Mouse (Mus musculus) ES-Bruce4 (cell line): ENCODE results near the gene 9130008F23Rik. TPM values are rescaled to one million over a fixed set of nuclear protein-coding genes. Genes with fewer than 3 reads are reported as not detected.
A peak's percentile ranks its signal among the peaks of the same experiment; 100 is the strongest.

Source experiments
- H3K27ac ChIP-seq: 2 replicates; pipeline ENCODE4 v1.5.1; 2012; ENCODE audit warnings: low read length, inconsistent platforms; ENCODE audit not compliant: insufficient read depth
- H3K27me3 ChIP-seq: 2 replicates; pipeline ENCODE4 v1.6.1; 2012; ENCODE audit warnings: mild to moderate bottlenecking, low read length, inconsistent platforms; ENCODE audit not compliant: control insufficient read depth, poor library complexity, insufficient read depth, severe bottlenecking
- H3K36me3 ChIP-seq: 2 replicates; pipeline ENCODE4 v1.6.1; 2012; ENCODE audit warnings: inconsistent platforms, mild to moderate bottlenecking, low read length, moderate library complexity; ENCODE audit not compliant: control insufficient read depth, poor library complexity, insufficient read depth, severe bottlenecking
- H3K4me1 ChIP-seq: one replicate; pipeline ENCODE4 v1.8.1; 2011; ENCODE audit warnings: low read length; ENCODE audit not compliant: control insufficient read depth, insufficient read depth
- H3K4me3 ChIP-seq: 2 replicates; pipeline ENCODE4 v1.5.1; 2011; ENCODE audit warnings: low read depth, mild to moderate bottlenecking, low read length
- H3K9ac ChIP-seq: 2 replicates; pipeline ENCODE4 v1.6.1; 2012; ENCODE audit warnings: low read depth, mild to moderate bottlenecking, inconsistent platforms; ENCODE audit not compliant: poor library complexity, severe bottlenecking
- H3K9me3 ChIP-seq: replicated peaks from 2 replicates; pipeline ENCODE4 v1.6.1; 2012; ENCODE audit warnings: mild to moderate bottlenecking, low read length, inconsistent platforms; ENCODE audit not compliant: control insufficient read depth, poor library complexity, insufficient read depth, severe bottlenecking
- CTCF ChIP-seq: IDR thresholded peaks from one replicate; pipeline ENCODE4 v1.8.1; 2011; ENCODE audit warnings: low read depth, low read length
- EP300 ChIP-seq: IDR thresholded peaks from 2 replicates; pipeline ENCODE4 v1.6.1; 2011; ENCODE audit warnings: low read depth, low read length; ENCODE audit not compliant: insufficient read depth
- POLR2A ChIP-seq: IDR thresholded peaks from one replicate; pipeline ENCODE4 v1.8.1; 2011; ENCODE audit warnings: low read length; ENCODE audit not compliant: insufficient read depth
- polyA plus RNA-seq: library from polyadenylated mRNA; stranded (reverse); fragments of >200 nt; gene quantifications from 2 replicates; pipeline ENCODE4 v1.2.4, GENCODE M21; 2011; ENCODE audit warnings: low read depth; ENCODE audit not compliant: missing spikeins, insufficient read depth, insufficient read length

Gene 9130008F23Rik
- 6.8 and 8.5 TPM in 2 replicates for polyA plus RNA-seq

GRCm38 (mm10) chr17:40879924-40880691 lies at the start of gene 9130008F23Rik:
Gene 9130008F23Rik (minus strand): TSS chr17:40880559.
- H3K4me3 ChIP-seq, result peak within 1 kb of the TSS; percentile 69
- H3K9ac ChIP-seq, result peak within 1 kb of the TSS; percentile 71
- no peaks in the 10 kb centered on the region for H3K9me3 ChIP-seq
- no peaks in the 10 kb centered on the region for H3K4me1 ChIP-seq
- H3K36me3 ChIP-seq, result no peaks in the 10 kb centered on the region
- no peaks in the 10 kb centered on the region for H3K27me3 ChIP-seq
- TF ChIP-seq CTCF, result no peak
- TF ChIP-seq EP300, result peak; percentile 39; the same call in 1 of the 2 replicates
- 0 out of 2 replicates have a peak within 1 kb of the TSS, but pooled peaks have one; percentile 7 for H3K27ac ChIP-seq

DNA sequence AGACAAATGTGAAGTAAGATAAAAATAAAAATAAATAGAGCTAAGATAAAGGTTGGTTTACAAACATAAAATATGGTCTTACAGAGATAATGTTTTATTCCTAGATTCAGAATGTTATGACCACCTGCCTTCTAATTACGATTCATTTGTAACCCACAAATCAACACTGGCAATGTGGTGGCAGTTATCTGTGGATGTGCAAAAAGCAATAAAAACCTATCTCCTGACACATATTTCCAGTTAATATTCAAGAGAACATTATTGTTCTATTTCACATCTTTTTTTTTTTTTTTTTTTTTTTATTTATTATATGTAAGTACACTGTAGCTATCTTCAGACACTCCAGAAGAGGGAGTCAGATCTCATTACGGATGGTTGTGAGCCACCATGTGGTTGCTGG lies 35.1 kb upstream of the 9130008F23Rik start:
- no peaks in the 10 kb centered on the region for H3K27me3 ChIP-seq
- H3K9ac ChIP-seq, result no peak overlapping the region
- TF ChIP-seq EP300, result no peak
- TF ChIP-seq CTCF, result no peak
- TF ChIP-seq POLR2A, result no peak
- no peaks in the 10 kb centered on the region for H3K9me3 ChIP-seq
- H3K36me3 ChIP-seq, result no peaks in the 10 kb centered on the region
- no peaks in the 10 kb centered on the region for H3K4me1 ChIP-seq
- no peak overlapping the region for H3K27ac ChIP-seq
- H3K4me3 ChIP-seq, result no peak overlapping the region

- H3K4me1 ChIP-seq, result no peaks in the 10 kb centered on the region
- H3K9me3 ChIP-seq, result no peaks in the 10 kb centered on the region
- no peaks in the 10 kb centered on the region for H3K36me3 ChIP-seq
- H3K27ac ChIP-seq, result no peak within 1 kb of the TSS
- no peak within 1 kb of the TSS for H3K4me3 ChIP-seq
- no peak within 1 kb of the TSS for H3K9ac ChIP-seq
- TF ChIP-seq POLR2A (no peak), EP300 (no peak), CTCF (no peak)
- no peaks in the 10 kb centered on the region for H3K27me3 ChIP-seq
Measured at GRCm38 (mm10) chr17:40914250-40914649, 33.9 kb upstream of the 9130008F23Rik start, which contains the start of gene Glyatl3. Gene Glyatl3 (minus strand): TSS chr17:40914350.

- TF ChIP-seq POLR2A (no peak), CTCF (no peak), EP300 (no peak)
- Histone ChIP-seq H3K9ac (peak overlapping the region; percentile 17), H3K4me1 (peaks cover 2% of the 10 kb centered on the region), H3K4me3 (peak overlapping the region; percentile 56), H3K27ac (peak overlapping the region; percentile 72), H3K36me3 (no peaks in the 10 kb centered on the region), H3K27me3 (no peaks in the 10 kb centered on the region), H3K9me3 (no peaks in the 10 kb centered on the region)
Measured at GRCm38 (mm10) chr17:40904721-40905154, 24.4 kb upstream of the 9130008F23Rik start.

DNA sequence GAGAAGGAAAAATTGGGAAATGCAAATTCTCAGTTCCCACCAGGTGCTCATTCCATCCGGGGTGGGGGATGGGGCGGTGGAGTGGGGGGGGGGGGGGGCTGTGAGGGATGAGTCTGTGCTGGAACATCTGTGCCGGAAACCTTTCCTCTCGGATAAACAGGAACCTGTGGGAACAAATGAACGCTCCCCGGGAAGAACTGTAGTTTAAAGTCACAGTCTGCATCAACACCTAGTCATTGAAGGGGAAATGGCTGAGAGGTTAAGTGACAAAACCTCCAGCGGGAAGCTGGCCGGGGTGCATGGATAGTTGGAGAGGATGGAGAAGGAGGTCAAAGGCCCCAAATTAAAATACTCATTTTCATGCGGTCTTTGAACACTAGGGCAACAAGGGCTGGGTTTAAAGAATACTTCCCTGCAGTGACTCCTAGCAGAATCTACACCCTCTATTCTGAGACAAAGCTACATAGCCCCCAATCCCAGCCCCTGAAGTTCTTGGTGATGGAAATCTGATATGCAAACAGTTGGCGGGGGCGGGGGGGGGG lies 23.8 kb upstream of the 9130008F23Rik start:
- Histone ChIP-seq H3K4me3 (0 out of 2 replicates have a peak overlapping the region, but pooled peaks have one; percentile 23), H3K9me3 (no peaks in the 10 kb centered on the region), H3K9ac (peak overlapping the region; percentile 17), H3K4me1 (peaks cover 4% of the 10 kb centered on the region), H3K27me3 (no peaks in the 10 kb centered on the region), H3K27ac (peak overlapping the region; percentile 74), H3K36me3 (no peaks in the 10 kb centered on the region)
- TF ChIP-seq CTCF (no peak), EP300 (0 out of 2 replicates have a peak, but pooled peaks have one; percentile 55)

GRCm38 (mm10) chr17:40903345-40903744 lies 23.0 kb upstream of the 9130008F23Rik start:
- peaks cover 4% of the 10 kb centered on the region for H3K4me1 ChIP-seq
- no peak overlapping the region for H3K9ac ChIP-seq
- H3K36me3 ChIP-seq, result no peaks in the 10 kb centered on the region
- H3K4me3 ChIP-seq, result no peak overlapping the region
- no peak overlapping the region for H3K27ac ChIP-seq
- no peak for TF ChIP-seq CTCF
- TF ChIP-seq POLR2A, result no peak
- TF ChIP-seq EP300, result no peak
- no peaks in the 10 kb centered on the region for H3K9me3 ChIP-seq
- H3K27me3 ChIP-seq, result no peaks in the 10 kb centered on the region
